Mouse (Mus musculus) splenic B cell, adult 2 months (primary cell): ENCODE measurements around the gene Fbxw11.
"Not testable (repeated sequence)": the region's sequence is repeated elsewhere in the genome, so short reads cannot be mapped to it uniquely, and the experiment has no call there.

Experiments used
- DNase-seq: peaks from one replicate; pipeline ENCODE4 v3.0.0-alpha.2; 2011; ENCODE audit warnings: low read depth, low spot score
- H3K27me3 ChIP-seq: 2 replicates; pipeline ENCODE4 v1.6.1; 2012; ENCODE audit warnings: mild to moderate bottlenecking, low read length, moderate library complexity, mixed read lengths; ENCODE audit not compliant: control insufficient read depth, poor library complexity, insufficient read depth, severe bottlenecking
- H3K36me3 ChIP-seq: 2 replicates; pipeline ENCODE4 v1.6.1; 2012; ENCODE audit warnings: mild to moderate bottlenecking, low read length, moderate library complexity, mixed read lengths; ENCODE audit not compliant: control insufficient read depth, poor library complexity, insufficient read depth, severe bottlenecking

Gene Fbxw11

DNA sequence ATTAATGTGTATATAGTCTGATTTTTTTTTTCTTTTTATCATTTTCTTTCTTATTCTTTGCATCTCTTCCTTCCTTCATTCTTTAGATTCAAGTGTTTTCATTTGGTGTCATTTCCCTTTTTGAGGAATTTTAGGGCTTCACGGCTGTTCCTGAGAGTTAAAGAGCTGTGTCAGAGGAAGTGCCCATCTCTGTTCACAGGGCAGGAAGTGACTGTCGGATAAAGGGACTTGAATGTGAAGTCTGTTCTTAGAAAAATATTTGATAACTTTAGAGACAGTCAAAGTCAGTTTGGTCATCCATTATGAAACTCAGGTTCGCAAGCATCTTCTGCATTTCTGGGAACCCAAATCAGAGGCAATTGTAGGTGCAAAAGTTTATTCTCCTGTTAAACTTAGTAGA is 55.2 kb downstream of the Fbxw11 start:
- Histone ChIP-seq H3K27me3 (no peaks in the 10 kb centered on the region), H3K36me3 (no peaks in the 10 kb centered on the region)
- no peak for DNase-seq

DNA sequence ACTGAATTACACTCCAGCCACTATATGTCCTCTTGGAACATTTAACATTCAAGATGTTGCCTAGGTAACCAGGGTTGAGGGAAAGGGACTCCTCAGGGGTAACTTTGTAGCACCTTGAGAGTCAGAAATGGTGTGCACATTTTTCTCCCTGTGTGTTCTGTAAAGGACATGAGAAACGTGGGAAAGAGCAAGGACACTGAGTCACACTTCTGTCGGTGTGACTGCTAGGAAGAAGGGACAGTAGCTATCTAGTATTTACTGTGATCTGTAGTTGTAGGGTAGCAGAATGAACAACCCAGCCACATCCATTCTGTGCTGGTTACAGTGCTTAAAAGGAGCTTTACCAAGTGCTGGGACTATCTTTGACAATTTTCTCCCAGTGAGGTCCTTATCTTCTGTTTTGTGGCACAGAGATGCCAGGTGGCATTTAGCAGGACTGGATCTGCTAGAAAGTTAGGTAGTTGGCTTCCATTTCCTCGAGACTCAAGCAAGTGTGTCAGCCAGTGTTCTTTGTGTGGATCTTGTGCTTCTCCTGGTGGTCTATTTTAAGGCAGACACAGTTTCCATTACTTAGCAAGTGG is 57.5 kb downstream of the Fbxw11 start:
- no peaks in the 10 kb centered on the region for H3K36me3 ChIP-seq
- DNase-seq = no peak
- no peaks in the 10 kb centered on the region for H3K27me3 ChIP-seq

DNA sequence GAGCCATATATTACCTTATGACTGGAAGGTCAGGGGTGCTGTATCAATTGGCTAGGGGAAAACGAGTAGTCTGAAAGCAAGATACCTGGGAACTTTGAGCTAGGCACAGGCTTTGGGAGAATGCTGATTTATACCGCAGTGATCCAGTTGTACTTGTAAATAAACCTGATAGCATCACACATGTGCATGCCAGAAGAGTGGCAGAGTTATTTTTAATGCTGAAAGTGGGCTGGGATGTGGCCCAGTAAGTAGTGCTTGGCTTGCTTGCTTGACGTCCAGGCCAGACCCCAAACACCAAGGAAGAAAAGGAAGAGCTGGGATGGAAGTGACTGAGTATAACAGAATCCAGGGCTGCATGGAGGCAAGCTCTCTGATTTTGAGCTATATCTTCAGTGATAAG is 59.0 kb downstream of the Fbxw11 start:
- Histone ChIP-seq H3K27me3 (no peaks in the 10 kb centered on the region), H3K36me3 (no peaks in the 10 kb centered on the region; the same call in 1 of the 2 replicates)
- no peak for DNase-seq

DNA sequence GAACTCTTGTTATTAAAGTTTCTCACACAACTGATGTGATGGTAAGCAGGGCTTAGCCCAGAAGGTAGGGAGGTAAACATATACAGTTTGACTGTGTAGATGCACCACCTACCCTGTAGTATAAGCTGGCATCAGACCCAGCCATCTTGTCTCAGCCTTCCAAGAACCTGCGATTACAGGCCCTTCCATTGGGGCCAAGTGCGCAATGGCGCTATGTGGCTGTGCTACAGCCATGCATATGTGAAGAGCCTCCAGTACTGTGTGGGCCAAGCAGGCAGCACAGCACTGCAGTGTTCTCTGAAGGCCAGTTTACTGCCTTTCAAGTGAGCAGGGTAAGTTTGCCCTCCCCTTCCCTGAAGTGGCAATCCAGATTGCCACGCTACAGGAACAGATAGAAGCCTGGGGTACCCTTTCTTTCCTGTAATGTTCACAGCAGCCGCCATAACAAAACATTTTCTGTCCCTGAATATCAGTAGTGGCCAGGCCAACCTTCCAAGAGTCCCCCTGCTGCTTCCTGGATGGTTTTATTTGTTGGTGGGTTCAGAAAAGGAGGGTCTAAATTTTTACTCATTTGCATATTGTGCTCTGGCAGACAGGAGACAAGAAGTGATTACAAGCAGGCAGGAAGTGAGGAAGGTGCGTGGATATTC is 61.8 kb downstream of the Fbxw11 start:
- Histone ChIP-seq H3K27me3 (no peaks in the 10 kb centered on the region), H3K36me3 (no peaks in the 10 kb centered on the region; the same call in 1 of the 2 replicates)
- DNase-seq = no peak

DNA sequence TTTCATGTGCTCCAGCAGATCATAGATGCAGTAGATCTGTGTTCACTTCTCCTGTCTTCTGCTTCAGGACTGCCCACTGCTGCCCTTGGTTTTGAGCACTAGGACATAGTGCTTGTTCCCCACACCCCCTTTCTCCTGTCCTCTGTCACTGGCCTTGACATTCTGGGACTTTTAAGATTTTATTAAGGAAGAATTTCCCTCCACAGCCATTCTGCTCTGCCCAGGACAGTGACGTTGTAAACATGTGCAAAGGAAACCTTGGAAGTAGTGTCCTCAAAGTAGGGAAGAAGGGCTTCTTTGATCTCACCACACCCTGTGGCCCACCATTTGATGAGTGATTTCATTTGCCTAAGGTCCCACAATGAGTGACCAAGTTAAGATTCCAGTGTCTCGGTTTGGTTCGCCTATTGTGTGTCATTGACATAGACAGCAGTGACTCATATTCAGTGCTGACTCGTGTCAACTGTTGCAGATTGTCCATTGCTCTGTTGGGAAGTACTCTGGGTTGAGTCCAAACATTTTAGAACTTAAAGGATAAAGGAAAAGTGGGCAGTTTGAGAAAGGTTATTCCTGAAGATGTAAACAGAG is 64.0 kb downstream of the Fbxw11 start:
- no peaks in the 10 kb centered on the region for H3K27me3 ChIP-seq
- no peak for DNase-seq
- H3K36me3 ChIP-seq = no peaks in the 10 kb centered on the region; the same call in 1 of the 2 replicates

DNA sequence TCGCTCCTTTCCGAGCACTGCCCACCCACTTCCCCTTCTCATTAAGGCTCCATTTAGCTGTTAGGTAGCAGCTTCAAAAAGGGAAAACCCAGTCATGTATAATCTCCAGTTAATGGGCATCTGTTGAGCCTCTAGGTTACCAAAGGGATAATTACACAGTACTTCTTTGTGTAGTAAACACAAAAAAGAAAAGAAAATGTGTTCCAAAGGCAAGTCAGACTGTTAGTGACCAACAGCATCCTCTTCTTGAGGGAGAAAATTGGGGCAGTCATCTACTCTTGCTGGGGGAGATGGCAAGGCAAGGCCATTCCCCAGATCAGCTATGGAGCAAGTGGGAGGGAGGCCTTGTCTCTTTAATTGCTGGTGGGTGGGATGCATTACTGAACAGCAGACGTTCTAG is 65.0 kb downstream of the Fbxw11 start:
- H3K36me3 ChIP-seq = no peaks in the 10 kb centered on the region; the same call in 1 of the 2 replicates
- DNase-seq = no peak
- H3K27me3 ChIP-seq = no peaks in the 10 kb centered on the region

DNA sequence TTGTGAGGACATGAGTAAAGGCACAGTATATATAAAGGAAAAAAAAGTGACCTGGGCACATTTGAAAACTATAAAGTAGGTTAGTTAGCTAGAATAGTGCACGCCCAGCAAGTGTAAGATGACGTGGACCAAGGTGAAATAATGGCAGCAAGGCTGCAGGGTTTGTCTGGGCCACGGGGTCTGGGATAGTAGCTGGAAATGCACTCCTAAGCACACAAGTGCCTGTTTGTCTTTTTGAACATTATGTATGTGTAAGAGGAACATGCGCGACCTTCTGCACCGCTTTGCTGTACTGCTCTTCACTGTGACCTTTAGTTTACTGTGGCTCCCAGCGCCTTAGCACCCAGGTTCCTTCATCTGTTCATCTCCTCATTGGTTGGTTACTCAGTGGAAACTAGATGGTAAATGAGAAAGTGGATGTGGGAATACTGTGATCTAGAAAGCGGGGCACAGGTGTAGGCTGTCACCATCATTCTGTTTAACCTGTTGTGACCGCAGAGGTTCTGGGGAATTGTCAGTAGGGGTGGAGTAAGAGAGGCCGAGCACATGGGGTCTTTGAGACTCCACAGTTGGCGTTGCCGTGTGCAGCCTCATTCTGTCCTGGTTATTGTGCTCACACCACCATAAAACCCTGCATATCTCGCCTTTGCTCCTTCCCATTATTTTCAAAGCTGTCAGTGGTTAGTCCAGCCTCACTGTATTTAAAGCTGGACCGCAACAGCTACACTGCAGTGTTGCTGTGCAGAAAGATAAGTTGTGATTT is 66.4 kb downstream of the Fbxw11 start:
- no peak for DNase-seq
- Histone ChIP-seq H3K36me3 (no peaks in the 10 kb centered on the region; the same call in 1 of the 2 replicates), H3K27me3 (no peaks in the 10 kb centered on the region)

DNA sequence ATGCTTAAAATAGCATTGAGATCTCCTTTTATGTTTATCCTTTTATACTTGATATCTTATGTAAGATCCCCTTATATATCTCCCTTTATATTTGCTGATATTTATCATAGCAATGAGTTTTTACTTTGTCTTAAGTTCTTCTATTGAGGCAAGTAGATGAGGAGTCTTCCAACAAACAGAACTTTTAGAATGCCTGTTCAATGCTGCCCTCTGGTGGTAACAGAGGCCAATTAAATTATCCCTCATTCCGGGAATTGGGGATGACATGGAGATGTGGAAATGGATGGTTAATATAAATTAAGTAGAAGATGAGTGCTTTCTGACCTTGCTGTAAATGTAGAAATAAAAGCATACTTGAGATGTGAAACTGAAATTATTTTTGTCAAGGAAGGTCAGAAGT is 67.0 kb downstream of the Fbxw11 start:
- Histone ChIP-seq H3K36me3 (no peaks in the 10 kb centered on the region; the same call in 1 of the 2 replicates), H3K27me3 (no peaks in the 10 kb centered on the region)
- peak; percentile 54 for DNase-seq

DNA sequence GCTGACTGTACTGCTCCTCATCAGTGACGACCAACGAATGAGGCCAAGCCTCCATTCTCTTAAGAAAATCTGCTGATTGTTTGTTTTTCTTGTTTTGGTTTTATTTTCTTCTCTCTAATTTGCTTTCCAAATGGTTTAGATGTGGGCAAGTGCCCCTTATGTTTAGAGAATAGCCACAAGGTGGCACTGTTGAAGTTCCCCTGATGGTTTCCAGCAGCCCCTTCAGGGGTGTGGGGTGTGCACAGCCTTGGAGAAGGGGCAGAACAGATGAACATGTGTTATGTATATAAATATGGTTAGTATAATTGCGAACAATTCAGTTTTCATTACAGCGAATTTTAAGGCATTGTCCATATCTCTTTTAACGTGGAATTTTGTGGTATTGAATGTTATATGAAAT is 71.7 kb downstream of the Fbxw11 start:
- peak; percentile 60 for DNase-seq

DNA sequence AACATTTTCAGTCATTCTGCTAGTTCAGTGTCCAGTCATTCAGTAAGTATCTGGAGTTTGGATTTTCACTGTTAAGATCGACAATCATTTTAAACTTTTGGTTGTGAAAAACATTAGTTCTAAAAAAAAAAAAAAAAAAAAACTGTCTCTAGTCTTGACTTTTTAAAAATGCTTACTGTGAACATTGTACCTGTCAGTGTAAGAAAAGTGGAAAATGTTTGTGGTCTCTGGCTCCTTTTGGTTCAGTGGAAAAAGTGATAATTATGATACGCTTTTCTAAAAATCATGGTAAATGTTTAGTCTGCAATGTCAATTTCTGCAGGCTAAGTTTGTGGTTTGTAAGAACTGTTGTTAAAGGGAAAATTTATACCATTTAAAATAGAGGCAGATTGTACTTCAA is 72.4 kb downstream of the Fbxw11 start:
- no peaks in the 10 kb centered on the region for H3K27me3 ChIP-seq
- DNase-seq = no peak

More for the DNA sequence above, 71.7 kb downstream of the Fbxw11 start:
- Histone ChIP-seq H3K36me3 (no peaks in the 10 kb centered on the region), H3K27me3 (no peaks in the 10 kb centered on the region)

DNA sequence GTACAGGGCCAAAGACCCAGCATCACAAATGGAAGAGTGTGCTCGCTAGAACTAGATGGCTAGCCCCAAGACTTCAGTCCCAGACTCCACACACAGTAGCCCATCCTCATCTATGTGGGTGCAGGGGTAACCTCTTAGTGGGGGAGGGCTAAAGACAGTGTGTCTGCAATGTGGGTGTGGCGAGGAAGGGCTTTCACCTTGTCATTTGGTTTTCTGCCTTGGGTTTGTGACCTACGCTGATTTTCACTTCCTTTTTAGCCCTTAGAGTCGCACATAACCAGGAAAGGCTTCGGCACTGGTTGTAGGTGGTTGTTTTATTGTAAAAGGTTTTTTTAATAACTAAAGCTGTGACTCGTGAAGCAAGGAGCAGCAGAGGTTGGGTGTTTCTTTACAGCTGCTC is 73.0 kb downstream of the Fbxw11 start:
- Histone ChIP-seq H3K27me3 (no peaks in the 10 kb centered on the region), H3K36me3 (no peaks in the 10 kb centered on the region)
- DNase-seq = peak; percentile 77

More for the DNA sequence above, 72.4 kb downstream of the Fbxw11 start:
- no peaks in the 10 kb centered on the region for H3K36me3 ChIP-seq

DNA sequence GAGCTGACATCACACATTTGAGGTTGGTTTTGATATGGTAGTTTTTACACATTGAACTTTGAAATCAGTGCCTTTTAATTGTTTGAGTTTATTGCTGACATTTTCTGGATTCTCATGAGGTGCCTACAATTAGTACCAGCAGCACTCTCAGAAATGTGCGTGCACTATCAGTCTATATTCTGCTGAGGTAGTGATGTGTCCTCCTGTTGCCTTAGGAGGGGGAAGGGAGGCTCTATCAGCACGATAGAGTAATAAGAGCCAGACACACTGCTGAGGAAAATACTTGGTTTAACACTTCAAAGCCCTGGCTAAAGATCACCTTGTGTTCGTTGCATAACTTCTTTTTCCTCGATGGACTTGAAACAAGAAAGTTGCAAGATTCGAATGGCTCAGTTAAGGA is 73.4 kb downstream of the Fbxw11 start:
- DNase-seq = no peak
- H3K36me3 ChIP-seq = no peaks in the 10 kb centered on the region
- no peaks in the 10 kb centered on the region for H3K27me3 ChIP-seq

DNA sequence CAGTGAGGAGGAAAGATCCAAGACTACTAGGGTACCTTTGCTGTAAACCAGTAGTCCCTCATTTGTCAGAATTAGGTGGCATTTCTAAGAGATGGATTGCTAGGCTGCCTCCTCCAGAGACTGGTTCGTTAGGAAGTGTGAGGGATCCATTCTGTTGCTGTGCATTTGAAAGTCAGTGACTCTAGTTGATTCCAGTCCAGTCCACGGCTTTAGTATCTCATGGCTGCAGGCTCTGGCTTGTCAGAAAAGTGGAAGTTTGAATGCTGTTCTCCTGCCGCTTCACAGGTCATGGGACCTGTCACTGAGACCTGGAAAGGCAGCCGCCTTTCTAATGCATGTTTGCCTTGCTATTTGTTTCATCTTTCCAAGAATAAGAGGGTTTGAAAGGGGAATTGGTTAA is 74.4 kb downstream of the Fbxw11 start:
- no peaks in the 10 kb centered on the region for H3K27me3 ChIP-seq

DNA sequence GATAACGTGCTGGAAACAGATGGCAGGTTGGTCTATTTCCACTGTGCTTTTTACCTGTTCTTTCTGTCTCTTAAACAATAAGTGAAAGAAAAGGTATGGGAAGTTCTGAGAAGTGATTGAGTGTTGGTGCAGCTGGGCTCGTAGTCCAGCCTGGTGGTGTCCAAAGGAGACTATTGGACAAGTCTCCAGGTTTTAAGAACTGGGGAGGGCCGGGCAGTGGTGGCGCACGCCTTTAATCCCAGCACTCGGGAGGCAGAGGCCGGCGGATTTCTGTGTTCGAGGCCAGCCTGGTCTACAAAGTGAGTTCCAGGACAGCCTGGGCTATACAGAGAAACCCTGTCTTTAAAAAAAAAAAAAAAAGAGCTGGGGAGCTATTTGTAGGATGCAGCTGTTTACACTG is 75.2 kb downstream of the Fbxw11 start:
- not testable (repeated sequence) for H3K27me3 ChIP-seq, DNase-seq, H3K36me3 ChIP-seq

More for the DNA sequence above, 74.4 kb downstream of the Fbxw11 start:
- DNase-seq = no peak
- H3K36me3 ChIP-seq = no peaks in the 10 kb centered on the region

DNA sequence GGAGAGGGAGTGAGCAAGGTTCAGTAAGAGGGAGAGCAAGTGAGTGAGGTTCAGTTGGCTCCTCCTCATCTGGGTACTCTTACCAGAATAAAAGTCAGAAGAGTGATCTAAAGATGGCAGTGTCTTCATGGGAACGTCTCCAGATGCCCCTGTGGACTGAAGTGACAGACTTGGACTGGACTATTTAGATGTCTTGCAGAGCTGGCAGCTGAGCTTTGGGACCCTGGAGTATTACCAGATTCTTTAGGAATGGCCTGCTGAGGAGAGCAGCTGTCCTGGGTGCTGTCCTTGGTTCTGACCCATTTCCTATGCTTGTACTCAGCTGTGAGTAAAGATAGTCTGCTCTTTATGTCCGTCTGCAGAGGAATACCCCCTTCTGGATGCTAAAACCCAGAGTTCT is 75.8 kb downstream of the Fbxw11 start:
- DNase-seq = no peak
- Histone ChIP-seq H3K27me3 (no peaks in the 10 kb centered on the region), H3K36me3 (no peaks in the 10 kb centered on the region)
